In genomic region chr10:108155042-108155686, GRCm38 (mm10) we compare ENCODE assay signal across 12 mouse cellular contexts. TPM values are rescaled to one million over a fixed set of nuclear protein-coding genes. Genes with fewer than 3 reads are reported as not detected.
DNase-seq lines count a peak whose midpoint lies in the region; ATAC-seq lines count a peak whose summit lies in the region.
"Had no signal": no experiment of that assay in that cellular context is flagged by ENCODE, and none has a peak within 500 bp of the region (broad histone marks: within the 10 kb centered on the region; RNA-seq: fewer than 3 reads in every experiment).

No protein-coding gene starts in this region.

- ATAC-seq in forebrain, embryonic 12.5 days (ENCODE audit: low FRiP score), result 0 out of 2 replicates have a peak, but pooled peaks have one; percentile 33
- ATAC-seq in kidney, embryonic 15.5 days (replicated peaks; ENCODE audit: low FRiP score), result no peak
- ATAC-seq in liver, embryonic 12.5 days, result no peak

- intact Hi-C loops in left cerebral cortex, postnatal 10 days (cut with DNase I), result no loop called here

- no peak overlapping the region for H3K9ac ChIP-seq in forebrain, embryonic 12.5 days
- no peak overlapping the region for H3K9ac ChIP-seq in kidney, embryonic 15.5 days
- H3K9ac ChIP-seq in liver, embryonic 12.5 days, result no peak overlapping the region

- H3K9me3 ChIP-seq in forebrain, embryonic 12.5 days, result no peaks in the 10 kb centered on the region
- no peaks in the 10 kb centered on the region for H3K9me3 ChIP-seq in forebrain, embryonic 10.5 days
- no peaks in the 10 kb centered on the region for H3K9me3 ChIP-seq in kidney, embryonic 15.5 days (replicated peaks)
- H3K9me3 ChIP-seq in liver, embryonic 12.5 days (replicated peaks), result no peaks in the 10 kb centered on the region

- WGBS in forebrain, embryonic 12.5 days, result 81% methylated on average over 21 of the region's 21 CpGs
- 83% methylated on average over 21 of the region's 21 CpGs for WGBS in forebrain, embryonic 10.5 days
- WGBS in kidney, embryonic 15.5 days, result 70% methylated on average over 21 of the region's 21 CpGs
- 50% methylated on average over 21 of the region's 21 CpGs for WGBS in liver, embryonic 12.5 days (ENCODE audit: insufficient replicate concordance)

- no peak overlapping the region for H3K4me2 ChIP-seq in forebrain, embryonic 12.5 days
- H3K4me2 ChIP-seq in kidney, embryonic 15.5 days, result no peak overlapping the region
- no peak overlapping the region for H3K4me2 ChIP-seq in liver, embryonic 12.5 days

- no peak for DNase-seq in forebrain, embryonic 10.5 days (ENCODE audit: extremely low spot score, low spot score)
- DNase-seq in kidney, postnatal 10 days, result peak; percentile 19
- peak; percentile 61 for DNase-seq in adrenal gland, postnatal 14 days
- DNase-seq in lung, postnatal 14 days, result peak; percentile 35
- no peak for DNase-seq in left cerebral cortex, postnatal 10 days (ENCODE audit: extremely low spot score in 1 of 2, low spot score in 2 of 2)
- DNase-seq: cerebellum, postnatal 25 days; gastrocnemius, postnatal 10 days had no signal

- no peaks in the 10 kb centered on the region for H3K27me3 ChIP-seq in forebrain, embryonic 12.5 days
- no peaks in the 10 kb centered on the region for H3K27me3 ChIP-seq in forebrain, embryonic 10.5 days (ENCODE audit: poor library complexity, severe bottlenecking)
- H3K27me3 ChIP-seq in kidney, embryonic 15.5 days, result no peaks in the 10 kb centered on the region
- no peaks in the 10 kb centered on the region; the same call in 1 of the 2 replicates for H3K27me3 ChIP-seq in liver, embryonic 12.5 days (replicated peaks)

- H3K36me3 ChIP-seq in forebrain, embryonic 12.5 days (replicated peaks), result no peaks in the 10 kb centered on the region
- H3K36me3 ChIP-seq in forebrain, embryonic 10.5 days (replicated peaks), result no peaks in the 10 kb centered on the region
- no peaks in the 10 kb centered on the region for H3K36me3 ChIP-seq in kidney, embryonic 15.5 days
- no peaks in the 10 kb centered on the region for H3K36me3 ChIP-seq in liver, embryonic 12.5 days

- no peak overlapping the region for H3K4me3 ChIP-seq in forebrain, embryonic 12.5 days (replicated peaks)
- H3K4me3 ChIP-seq in forebrain, embryonic 10.5 days, result no peak overlapping the region
- H3K4me3 ChIP-seq in kidney, embryonic 15.5 days (replicated peaks), result no peak overlapping the region
- H3K4me3 ChIP-seq in liver, embryonic 12.5 days, result no peak overlapping the region
- H3K4me3 ChIP-seq: megakaryocyte, embryonic 14.5 days had no signal

- H3K4me1 ChIP-seq in forebrain, embryonic 12.5 days, result no peaks in the 10 kb centered on the region
- H3K4me1 ChIP-seq in forebrain, embryonic 10.5 days, result 0 out of 2 replicates have a peak, but pooled peaks cover 6% of the 10 kb centered on the region
- H3K4me1 ChIP-seq in kidney, embryonic 15.5 days, result no peaks in the 10 kb centered on the region
- 0 out of 2 replicates have a peak, but pooled peaks cover 5% of the 10 kb centered on the region for H3K4me1 ChIP-seq in liver, embryonic 12.5 days

- H3K27ac ChIP-seq in forebrain, embryonic 12.5 days, result no peak overlapping the region
- no peak overlapping the region for H3K27ac ChIP-seq in forebrain, embryonic 10.5 days
- H3K27ac ChIP-seq in kidney, embryonic 15.5 days, result no peak overlapping the region
- no peak overlapping the region for H3K27ac ChIP-seq in liver, embryonic 12.5 days
- H3K27ac ChIP-seq: kidney, postnatal 0 days had no signal

RNA-seq across cellular contexts. Expression of gene Ppp1r12a, which starts 6.8 kb away (rescaled TPM):
- polyA plus RNA-seq in forebrain, embryonic 12.5 days (2016; fragmentation: Nextera tagmentation; extraction: Ambion mirVana), result 81.4 and 84.7 TPM in 2 replicates
- 67.5 and 68.0 TPM in 2 replicates for polyA plus RNA-seq in forebrain, embryonic 10.5 days (2016; fragmentation: Nextera tagmentation; extraction: Ambion mirVana)
- 87.2 and 94.4 TPM in 2 replicates for polyA plus RNA-seq in kidney, embryonic 15.5 days (2015; fragmentation: Nextera tagmentation; extraction: Ambion mirVana)
- 99.2 and 105 TPM in 2 replicates for total RNA-seq in adrenal gland, postnatal 14 days (2021)
- total RNA-seq in left cerebral cortex, postnatal 10 days (2021), result 100 to 1,000 TPM; 103 to 109 TPM
- 48.3 and 51.8 TPM in 2 replicates for polyA plus RNA-seq in liver, embryonic 12.5 days (2016; fragmentation: Nextera tagmentation; extraction: Ambion mirVana)

Comparison
In these comparisons a context has a peak if more than half of its experiments do, and no peak if none do; other contexts are left out.
1. DNase-seq: peak in kidney, postnatal 10 days (single experiment), adrenal gland, postnatal 14 days (single experiment) and lung, postnatal 14 days (single experiment); none in forebrain, embryonic 10.5 days (single experiment) and left cerebral cortex, postnatal 10 days (0 of 2).